Mouse (Mus musculus) gonadal fat pad, adult 2 months (tissue): ENCODE data around the gene Apobr. TPM values are rescaled to one million over a fixed set of nuclear protein-coding genes. Genes with fewer than 3 reads are reported as not detected.

Experiments
- DNase-seq: peaks from one replicate; pipeline ENCODE4 v3.0.0-alpha.2; 2012; ENCODE audit warnings: low read depth
- polyA plus RNA-seq: library from polyadenylated mRNA; depleted of rRNA; stranded (reverse); fragments of >200 nt; gene quantifications from 2 replicates; pipeline ENCODE4 v1.2.3, GENCODE M21; 2012

Gene Apobr
- polyA plus RNA-seq, 1 experiment = 22.4 TPM

- no peak for DNase-seq
Measured at GRCm38 (mm10) chr7:126598919-126599318, 14.2 kb downstream of the Apobr start.

- DNase-seq = no peak
Measured at GRCm38 (mm10) chr7:126601896-126602295, 17.2 kb downstream of the Apobr start.

GRCm38 (mm10) chr7:126602650-126603049 is 17.9 kb downstream of the Apobr start:
- no peak for DNase-seq

- no peak for DNase-seq
Measured at GRCm38 (mm10) chr7:126606611-126607010, 21.9 kb downstream of the Apobr start.

- no peak for DNase-seq
Measured at GRCm38 (mm10) chr7:126607064-126607463, 22.3 kb downstream of the Apobr start.

- DNase-seq = no peak
Measured at GRCm38 (mm10) chr7:126607796-126608195, 23.1 kb downstream of the Apobr start.

GRCm38 (mm10) chr7:126612736-126613135 is 28.0 kb downstream of the Apobr start:
- DNase-seq = no peak

- DNase-seq = no peak
Measured at GRCm38 (mm10) chr7:126616707-126617106, 32.0 kb downstream of the Apobr start.

- DNase-seq = no peak
Measured at GRCm38 (mm10) chr7:126619559-126620275, 35.0 kb downstream of the Apobr start.

- DNase-seq = no peak
Measured at GRCm38 (mm10) chr7:126621452-126622359, 37.0 kb downstream of the Apobr start.

GRCm38 (mm10) chr7:126623381-126623780 is 38.6 kb downstream of the Apobr start:
- DNase-seq = no peak

GRCm38 (mm10) chr7:126624774-126625173 is 40.0 kb downstream of the Apobr start:
- no peak for DNase-seq

- no peak for DNase-seq
Measured at GRCm38 (mm10) chr7:126625369-126625768, 40.6 kb downstream of the Apobr start.

GRCm38 (mm10) chr7:126625807-126626600 is 41.3 kb downstream of the Apobr start:
- DNase-seq = no peak

- no peak for DNase-seq
Measured at GRCm38 (mm10) chr7:126628111-126628510, 43.4 kb downstream of the Apobr start.

- no peak for DNase-seq
Measured at GRCm38 (mm10) chr7:126629915-126630314, 45.2 kb downstream of the Apobr start.

- DNase-seq = no peak
Measured at GRCm38 (mm10) chr7:126630824-126631518, 46.2 kb downstream of the Apobr start, which contains the start of gene Nupr1. Gene Nupr1 (minus strand): TSS chr7:126630861.

GRCm38 (mm10) chr7:126632478-126632877 is 47.7 kb downstream of the Apobr start:
- DNase-seq = no peak

GRCm38 (mm10) chr7:126635375-126635774 is 50.6 kb downstream of the Apobr start:
- no peak for DNase-seq

- DNase-seq = peak; percentile 92
Measured at GRCm38 (mm10) chr7:126636733-126637520, 52.2 kb downstream of the Apobr start.
